Mouse (Mus musculus) ES-E14 (cell line): Measurements from ENCODE around the gene Ctsk. TPM values are rescaled to one million over a fixed set of nuclear protein-coding genes. Genes with fewer than 3 reads are reported as not detected.
A peak's percentile ranks its signal among the peaks of the same experiment; 100 is the strongest.

ENCODE experiments used
- DNase-seq: peaks from one replicate; pipeline ENCODE4 v3.0.0-alpha.2; 2013; ENCODE audit warnings: low read depth, low spot score
- H3K27ac ChIP-seq: 2 replicates; pipeline ENCODE4 v1.5.1; 2012; ENCODE audit warnings: low read depth, mild to moderate bottlenecking, low read length, moderate library complexity, mixed read lengths; ENCODE audit not compliant: poor library complexity, insufficient read depth, severe bottlenecking
- H3K36me3 ChIP-seq: 2 replicates; pipeline ENCODE4 v1.6.1; 2012; ENCODE audit warnings: mild to moderate bottlenecking, low read length, moderate library complexity, mixed read lengths; ENCODE audit not compliant: control insufficient read depth, poor library complexity, insufficient read depth, severe bottlenecking
- H3K4me1 ChIP-seq, 2 experiments: fragments of 150-350 bp in 1 of 2; sonication (generic) in 1 of 2; 2 replicates each; pipeline ENCODE4 v1.6.1; 2012; ENCODE audit warnings: low read length in 2 of 2, mild to moderate bottlenecking in 1 of 2, mixed read lengths in 1 of 2; ENCODE audit not compliant: control insufficient read depth in 2 of 2, insufficient read depth in 2 of 2, poor library complexity in 1 of 2
- H3K4me3 ChIP-seq, 2 experiments: fragments of 150-350 bp in 1 of 2; sonication (generic) in 1 of 2; 2 replicates each; pipeline ENCODE4 v1.5.1; 2012; ENCODE audit warnings: low read length in 2 of 2, low read depth in 1 of 2, mild to moderate bottlenecking in 1 of 2, mixed read lengths in 1 of 2; ENCODE audit not compliant: insufficient read depth in 1 of 2, poor library complexity in 1 of 2, severe bottlenecking in 1 of 2
- H3K9ac ChIP-seq: 2 replicates; pipeline ENCODE4 v1.6.1; 2012; ENCODE audit warnings: low read depth, mild to moderate bottlenecking, low read length, mixed read lengths; ENCODE audit not compliant: poor library complexity, insufficient read depth, severe bottlenecking
- H3K9me3 ChIP-seq: fragments of 150-350 bp; sonication (generic); 2 replicates; pipeline ENCODE4 v1.6.1; 2012; ENCODE audit warnings: low read depth, mild to moderate bottlenecking, low read length; ENCODE audit not compliant: control insufficient read depth, insufficient read depth
- CHD2 ChIP-seq: IDR thresholded peaks from 2 replicates; pipeline ENCODE4 v1.6.1; 2014; ENCODE audit warnings: mild to moderate bottlenecking, low read depth, low read length, inconsistent platforms
- HCFC1 ChIP-seq: IDR thresholded peaks from 2 replicates; pipeline ENCODE4 v1.6.1; 2012; ENCODE audit warnings: low read length, inconsistent platforms, borderline replicate concordance; ENCODE audit not compliant: insufficient read depth
- MAFK ChIP-seq: IDR thresholded peaks from 2 replicates; pipeline ENCODE4 v1.6.1; 2014; ENCODE audit warnings: mild to moderate bottlenecking, low read depth, low read length, inconsistent platforms; ENCODE audit not compliant: insufficient read depth
- ZC3H11A ChIP-seq: IDR thresholded peaks from 2 replicates; pipeline ENCODE4 v1.6.1; 2012; ENCODE audit warnings: low read depth, mild to moderate bottlenecking, inconsistent platforms, low read length, borderline replicate concordance
- ZNF384 ChIP-seq: IDR thresholded peaks from 2 replicates; pipeline ENCODE4 v1.6.1; 2012; ENCODE audit warnings: low read depth, low read length, inconsistent platforms
- in situ Hi-C, 2 experiments: fragments of 600-800 bp; cut with MboI; formaldehyde crosslinking; loops; one replicate each; pipeline ENCODE4 v1.15.1; 2025; ENCODE audit warnings: low sequenced_read_pairs in 2 of 2, inconsistent platforms in 1 of 2; ENCODE audit not compliant: unreplicated experiment in 2 of 2
- total RNA-seq: library from RNA; depleted of rRNA; stranded (reverse); fragments of 300-350 nt; gene quantifications from 2 replicates; pipeline ENCODE4 v1.2.3, GENCODE M21; 2012

Gene Ctsk
- total RNA-seq, 1 experiment = 0.22 TPM

DNA sequence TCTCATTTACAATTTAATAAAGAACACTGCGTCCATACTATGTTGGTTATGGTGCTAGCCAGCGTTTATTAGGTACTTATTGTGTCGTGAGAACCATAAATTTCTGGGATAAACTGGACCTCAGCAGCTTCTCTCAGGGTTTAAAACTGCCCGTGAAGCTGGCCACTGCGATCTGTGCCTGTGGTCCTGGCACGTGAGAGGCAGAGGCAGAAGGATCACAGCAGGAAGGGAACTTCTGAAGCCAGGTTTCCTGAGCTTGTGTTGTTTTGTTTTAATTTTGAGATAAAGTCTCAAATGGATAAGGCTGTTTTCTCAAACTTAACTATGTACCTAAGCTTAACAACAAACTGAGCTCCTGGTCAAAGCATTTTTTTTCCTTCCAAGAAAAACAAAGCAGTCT, 10.3 kb downstream of the Ctsk start:
- Histone ChIP-seq H3K9me3 (no peaks in the 10 kb centered on the region), H3K4me1 (no peaks in the 10 kb centered on the region), H3K27ac (no peak overlapping the region), H3K9ac (no peak overlapping the region), H3K36me3 (no peaks in the 10 kb centered on the region), H3K4me3 (no peak overlapping the region)
- no peak for TF ChIP-seq ZNF384
- TF ChIP-seq ZC3H11A = no peak
- no peak for TF ChIP-seq HCFC1
- TF ChIP-seq CHD2 = no peak
- TF ChIP-seq MAFK = no peak
- in situ Hi-C loops = no loop called here
- no peak for DNase-seq

DNA sequence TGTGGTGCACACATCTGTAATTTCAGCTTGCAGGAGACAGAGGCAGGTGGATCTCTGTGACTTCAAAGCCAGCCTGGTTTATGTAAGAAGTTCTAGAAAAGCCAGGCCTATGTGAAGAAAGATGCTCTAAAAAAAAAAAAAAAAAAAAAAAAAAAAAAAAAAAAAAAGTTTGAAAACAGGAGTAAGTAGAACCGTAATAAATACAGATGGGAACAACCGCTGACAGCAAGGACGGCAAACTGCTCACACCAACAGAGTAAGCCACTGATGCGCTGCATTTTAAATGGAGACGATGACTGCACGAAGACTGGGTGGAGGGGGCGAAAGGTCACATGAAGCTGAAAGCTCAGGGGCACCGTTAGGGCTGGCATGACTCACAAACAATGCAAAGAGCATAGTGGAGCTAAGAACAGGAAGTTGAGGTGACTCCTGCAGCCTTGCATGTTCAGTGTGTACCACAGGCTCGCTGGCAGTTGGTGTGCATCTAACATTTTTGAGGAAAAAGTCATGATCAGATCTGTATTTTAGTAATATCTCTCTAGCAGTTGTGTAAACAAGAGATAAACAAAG, 12.6 kb downstream of the Ctsk start:
- no peaks in the 10 kb centered on the region for H3K4me1 ChIP-seq
- H3K4me3 ChIP-seq = no peak overlapping the region
- H3K9me3 ChIP-seq = no peaks in the 10 kb centered on the region
- H3K36me3 ChIP-seq = no peaks in the 10 kb centered on the region
- TF ChIP-seq HCFC1 (no peak), ZNF384 (peak; percentile 90)
- in situ Hi-C loops = no loop called here
- DNase-seq = no peak
- H3K9ac ChIP-seq = no peak overlapping the region
- no peak overlapping the region for H3K27ac ChIP-seq

DNA sequence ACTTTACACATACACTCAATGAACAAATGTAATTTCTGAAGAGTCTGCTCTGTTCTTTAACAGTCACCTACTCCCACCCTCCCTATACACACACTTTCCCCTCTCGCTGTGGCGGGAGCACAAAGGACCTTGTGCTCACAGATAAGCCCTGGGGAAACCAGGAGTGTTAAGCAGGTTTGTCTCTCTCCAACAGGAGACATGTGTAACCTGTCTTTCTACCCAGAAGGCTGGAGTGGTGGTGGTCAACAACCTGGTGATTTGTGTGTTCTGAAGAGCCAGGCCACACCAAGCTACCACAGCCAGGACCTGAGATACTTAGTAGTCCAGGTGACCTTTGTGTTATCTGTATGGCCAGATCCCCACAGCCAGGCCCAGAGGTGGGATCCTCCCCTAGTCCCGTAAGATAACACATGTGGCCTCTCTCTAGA, 17.6 kb downstream of the Ctsk start:
- Histone ChIP-seq H3K36me3 (no peaks in the 10 kb centered on the region), H3K4me1 (peaks cover 6 to 10% of the 10 kb centered on the region in 2 experiments; a peak in 2 of 4 replicates), H3K9ac (no peak overlapping the region), H3K4me3 (no peak overlapping the region), H3K9me3 (no peaks in the 10 kb centered on the region), H3K27ac (no peak overlapping the region)
- TF ChIP-seq ZC3H11A (no peak), CHD2 (no peak), HCFC1 (no peak), ZNF384 (no peak), MAFK (no peak)
- in situ Hi-C loops = no loop called here
- no peak for DNase-seq

DNA sequence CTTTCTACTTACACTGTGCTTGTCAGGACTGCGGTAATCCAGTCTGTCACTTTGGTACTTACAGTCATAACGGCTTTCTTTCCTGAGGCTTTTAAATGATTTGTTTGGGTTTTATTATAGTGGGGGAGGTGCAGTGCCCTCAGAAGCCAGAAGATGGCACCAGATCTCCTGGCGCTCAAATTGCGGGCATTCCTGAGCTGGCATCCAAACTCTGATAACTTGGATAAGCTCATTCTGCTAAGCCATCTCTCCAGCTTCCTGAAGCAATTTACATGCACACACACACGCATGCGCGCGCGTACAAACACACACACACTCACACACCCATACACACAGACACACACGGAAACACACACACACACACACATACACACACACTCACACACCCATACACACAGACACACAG, 18.4 kb downstream of the Ctsk start:
- Histone ChIP-seq H3K36me3 (no peaks in the 10 kb centered on the region), H3K4me3 (no peak overlapping the region), H3K9me3 (no peaks in the 10 kb centered on the region), H3K9ac (no peak overlapping the region), H3K27ac (no peak overlapping the region), H3K4me1 (peaks cover 8 to 13% of the 10 kb centered on the region in 2 experiments; a peak in 2 of 4 replicates)
- peak; percentile 56 for DNase-seq
- peak; percentile 70 for TF ChIP-seq ZC3H11A
- no peak for TF ChIP-seq ZNF384
- in situ Hi-C loops = no loop called here

DNA sequence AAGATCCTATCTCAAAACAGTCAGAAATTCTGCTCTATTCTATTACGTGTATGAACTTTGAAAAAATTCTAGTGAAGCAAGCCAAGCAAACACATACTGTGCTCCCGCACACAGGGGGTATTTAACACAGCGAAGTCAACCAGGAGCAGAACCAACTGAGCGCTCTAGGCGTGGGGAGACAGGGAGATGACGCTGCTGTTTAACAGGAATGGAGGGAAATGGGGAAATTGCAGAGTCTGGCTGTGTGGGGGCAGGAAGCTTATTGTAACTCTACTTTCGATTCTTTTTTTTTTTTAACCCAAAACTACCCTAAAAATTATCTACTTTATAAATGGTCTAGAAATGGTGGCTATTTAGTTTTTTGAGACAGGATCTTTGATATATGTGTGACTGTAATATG, 19.8 kb downstream of the Ctsk start:
- no peak for TF ChIP-seq ZNF384
- no peak for TF ChIP-seq CHD2
- no peak for TF ChIP-seq HCFC1
- no peak for TF ChIP-seq MAFK
- H3K4me3 ChIP-seq = no peak overlapping the region
- no peak for DNase-seq
- in situ Hi-C loops = no loop called here
- no peaks in the 10 kb centered on the region for H3K36me3 ChIP-seq
- no peak overlapping the region for H3K27ac ChIP-seq
- peaks cover 9 to 13% of the 10 kb centered on the region in 2 experiments; a peak in 2 of 4 replicates for H3K4me1 ChIP-seq
- no peak overlapping the region for H3K9ac ChIP-seq
- H3K9me3 ChIP-seq = no peaks in the 10 kb centered on the region
